Comparison of ENCODE assay signal across 28 mouse cellular contexts in genomic region chr12:70486716-70487480, GRCm38 (mm10). TPM values are rescaled to one million over a fixed set of nuclear protein-coding genes. Genes with fewer than 3 reads are reported as not detected.
A peak's percentile ranks its signal among the peaks of the same experiment; 100 is the strongest.
DNase-seq lines count a peak whose midpoint lies in the region; ATAC-seq lines count a peak whose summit lies in the region.
"Had no signal": no experiment of that assay in that cellular context is flagged by ENCODE, and none has a peak within 500 bp of the region (broad histone marks: within the 10 kb centered on the region; RNA-seq: fewer than 3 reads in every experiment).

No protein-coding gene starts in this region.

- no peak overlapping the region for H3K9ac ChIP-seq in forebrain, embryonic 15.5 days (replicated peaks)
- H3K9ac ChIP-seq: embryonic facial prominence, embryonic 13.5 days; forebrain, embryonic 12.5 days; hindbrain, embryonic 13.5 days; intestine, embryonic 15.5 days had no signal

- H3K4me3 ChIP-seq in forebrain, embryonic 15.5 days: no peak overlapping the region
- H3K4me3 ChIP-seq: embryonic facial prominence, embryonic 10.5 days; embryonic facial prominence, embryonic 13.5 days; erythroblast, embryonic 14.5 days; forebrain, embryonic 12.5 days; heart, adult 2 months; hindbrain, embryonic 10.5 days; hindbrain, embryonic 13.5 days; intestine, embryonic 15.5 days had no signal

- 84% methylated on average over 6 of the region's 6 CpGs for WGBS in forebrain, embryonic 15.5 days

- H3K27me3 ChIP-seq in forebrain, embryonic 15.5 days: no peaks in the 10 kb centered on the region
- H3K27me3 ChIP-seq: embryonic facial prominence, embryonic 13.5 days; forebrain, embryonic 12.5 days; hindbrain, embryonic 13.5 days; intestine, embryonic 15.5 days had no signal

- no peaks in the 10 kb centered on the region for H3K4me1 ChIP-seq in forebrain, embryonic 15.5 days
- H3K4me1 ChIP-seq: embryonic facial prominence, embryonic 10.5 days; embryonic facial prominence, embryonic 13.5 days; forebrain, embryonic 12.5 days; hindbrain, embryonic 10.5 days; hindbrain, embryonic 13.5 days; intestine, embryonic 15.5 days had no signal

- no peaks in the 10 kb centered on the region for H3K9me3 ChIP-seq in forebrain, embryonic 15.5 days
- H3K9me3 ChIP-seq: embryonic facial prominence, embryonic 10.5 days; embryonic facial prominence, embryonic 13.5 days; forebrain, embryonic 12.5 days; hindbrain, embryonic 10.5 days; hindbrain, embryonic 13.5 days; intestine, embryonic 15.5 days had no signal

- no peak overlapping the region for H3K27ac ChIP-seq in forebrain, embryonic 15.5 days (replicated peaks)
- H3K27ac ChIP-seq: embryonic facial prominence, embryonic 10.5 days; embryonic facial prominence, embryonic 13.5 days; forebrain, embryonic 12.5 days; heart, adult 2 months; hindbrain, embryonic 10.5 days; hindbrain, embryonic 13.5 days; intestine, embryonic 15.5 days had no signal

- no peak for ATAC-seq in forebrain, embryonic 15.5 days (replicated peaks)
- ATAC-seq: activated CD4-positive, CD25-positive, alpha-beta regulatory T cell, adult 4 months; CD4-positive, CD25-positive, alpha-beta regulatory T cell, adult 4 months; forebrain, embryonic 16.5 days; hindbrain, embryonic 16.5 days; intestine, embryonic 15.5 days had no signal

- H3K4me2 ChIP-seq in forebrain, embryonic 15.5 days (replicated peaks): no peak overlapping the region
- H3K4me2 ChIP-seq: embryonic facial prominence, embryonic 13.5 days; forebrain, embryonic 12.5 days; heart, embryonic 11.5 days; hindbrain, embryonic 13.5 days; intestine, embryonic 15.5 days had no signal

- H3K36me3 ChIP-seq in forebrain, embryonic 15.5 days: no peaks in the 10 kb centered on the region
- H3K36me3 ChIP-seq: embryonic facial prominence, embryonic 10.5 days; embryonic facial prominence, embryonic 13.5 days; forebrain, embryonic 12.5 days; hindbrain, embryonic 10.5 days; hindbrain, embryonic 13.5 days; intestine, embryonic 15.5 days had no signal

- peak; percentile 86 for DNase-seq in heart, adult 11 months
- no peak for DNase-seq in heart, adult 18-20 months
- peak; percentile 50 for DNase-seq in ovary, adult 18-20 months (ENCODE audit: low spot score)
- no peak for DNase-seq in ovary, postnatal 10 days (ENCODE audit: low spot score)
- peak; percentile 43 for DNase-seq in adrenal gland, postnatal 10 days
- peak; percentile 15 for DNase-seq in adrenal gland, postnatal 25 days
- no peak for DNase-seq in urinary bladder, postnatal 25 days (ENCODE audit: low spot score)
- DNase-seq: cerebellum, adult 11-12 months; cerebellum, adult 8-10 months; cerebellum, postnatal 10 days; cerebellum, postnatal 36 days; embryo, embryonic 11 days; gastrocnemius, postnatal 14 days; heart, adult 2 months; kidney, adult 11 months had no signal

RNA-seq across cellular contexts. Expression of gene Tmx1, which starts 34.0 kb away (rescaled TPM):
- 10 to 100 TPM; 29.3 to 33.9 TPM for total RNA-seq in heart, adult 18-20 months (2021)
- total RNA-seq in adrenal gland, postnatal 10 days (2021): 10 to 100 TPM; 39.4 to 40.1 TPM
- 53.7 and 54.0 TPM in 2 replicates for total RNA-seq in adrenal gland, postnatal 25 days (2021)
- 118 and 130 TPM in 2 replicates for polyA plus RNA-seq in forebrain, embryonic 15.5 days (2015; fragmentation: Nextera tagmentation; extraction: Ambion mirVana)

Comparison
In these comparisons a context has a peak if more than half of its experiments do, and no peak if none do; other contexts are left out.
1. DNase-seq: peak in heart, adult 11 months (single experiment), ovary, adult 18-20 months (single experiment), adrenal gland, postnatal 10 days (single experiment) and adrenal gland, postnatal 25 days (single experiment); none in heart, adult 18-20 months (0 of 2), ovary, postnatal 10 days (single experiment) and urinary bladder, postnatal 25 days (single experiment).